Mouse (Mus musculus) olfactory bulb, adult 2 months (tissue): ENCODE measurements around the gene St3gal5.

ENCODE experiments used
- CTCF ChIP-seq: fragments of 200-500 bp; IDR thresholded peaks from 2 replicates; pipeline ENCODE4 v1.5.1; 2012; ENCODE audit warnings: low read depth, mild to moderate bottlenecking, low read length, moderate library complexity; ENCODE audit not compliant: insufficient read depth
- POLR2A ChIP-seq: fragments of 200-500 bp; IDR thresholded peaks from 2 replicates; pipeline ENCODE4 v1.6.1; 2012; ENCODE audit warnings: mild to moderate bottlenecking, low read depth, low read length, moderate library complexity; ENCODE audit not compliant: insufficient read depth

DNA sequence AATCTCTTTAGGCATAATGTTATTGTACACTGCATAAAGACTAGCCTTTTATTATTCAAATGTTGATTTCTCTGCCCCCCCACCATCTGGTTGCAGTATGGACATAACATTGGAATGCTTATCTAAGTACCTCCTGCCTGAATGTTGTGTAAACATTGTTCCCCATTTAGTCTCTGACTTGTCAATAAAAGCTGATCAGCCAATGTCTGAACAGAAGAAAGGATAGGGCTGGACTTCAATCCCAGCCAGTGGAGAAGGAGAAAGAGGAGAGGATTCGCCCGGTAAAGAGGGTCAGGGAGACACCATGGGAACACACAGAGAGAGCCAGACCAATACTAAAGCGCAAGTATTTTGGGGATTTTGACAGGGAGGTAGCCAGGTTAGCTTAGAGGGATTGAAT lies 78.0 kb downstream of the St3gal5 start:
- TF ChIP-seq CTCF = no peak
- TF ChIP-seq POLR2A = no peak
